Mouse (Mus musculus) bone marrow, adult 2 months (tissue): ENCODE data around the gene Agfg1.
"Not testable (repeated sequence)": the region's sequence is repeated elsewhere in the genome, so short reads cannot be mapped to it uniquely, and the experiment has no call there.

Experiments used
- CTCF ChIP-seq: fragments of 200-500 bp; IDR thresholded peaks from 2 replicates; pipeline ENCODE4 v1.5.1; 2011; ENCODE audit warnings: low read length, control low read depth; ENCODE audit not compliant: control insufficient read depth, insufficient read depth
- POLR2A ChIP-seq: fragments of 200-500 bp; IDR thresholded peaks from 2 replicates; pipeline ENCODE4 v1.6.1; 2011; ENCODE audit warnings: low read depth, mild to moderate bottlenecking, control low read depth, low read length, borderline replicate concordance; ENCODE audit not compliant: control insufficient read depth

DNA sequence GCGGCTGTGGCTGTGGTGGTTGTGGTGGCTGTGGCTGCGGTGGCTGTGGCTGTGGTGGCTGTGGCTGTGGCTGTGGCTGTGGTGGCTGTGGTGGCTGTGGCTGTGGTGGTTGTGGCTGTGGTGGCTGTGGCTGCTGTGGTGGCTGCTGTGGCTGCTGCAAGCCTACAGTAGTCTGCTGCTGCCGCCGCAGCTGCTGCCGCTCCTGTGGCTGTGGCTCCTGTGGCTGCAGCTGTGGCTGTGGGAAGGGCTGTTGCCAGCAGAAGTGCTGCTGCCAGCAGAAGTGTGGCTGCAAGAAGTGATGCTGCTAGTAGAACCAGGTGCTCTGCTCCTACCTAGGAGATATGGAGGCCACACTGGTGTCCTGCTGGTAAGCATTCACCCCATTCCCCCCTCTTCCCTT is 74.2 kb downstream of the Agfg1 start:
- TF ChIP-seq CTCF, POLR2A: not testable (repeated sequence)
